Mouse (Mus musculus): ENCODE data around the gene Gm9887. TPM values are rescaled to one million over a fixed set of nuclear protein-coding genes. Genes with fewer than 3 reads are reported as not detected.
A peak's percentile ranks its signal among the peaks of the same experiment; 100 is the strongest.

Gene Gm9887
- polyA plus RNA-seq, 1 experiment, result not detected

- Histone ChIP-seq H3K4me1 (ENCODE audit: control insufficient read depth, insufficient read depth, low read length) (no peaks in the 10 kb centered on the region; the same call in 1 of the 2 replicates), H3K4me3 (replicated peaks; ENCODE audit: control insufficient read depth, low read depth, low read length) (no peak overlapping the region), H3K27ac (ENCODE audit: control insufficient read depth, insufficient read depth, low read depth, low read length, poor library complexity) (no peak overlapping the region)
- TF ChIP-seq POLR2A (IDR thresholded peaks at IDR 0.05; ENCODE audit: borderline replicate concordance, control insufficient read depth, low read depth, low read length) (no peak), CTCF (IDR thresholded peaks at IDR 0.05; ENCODE audit: control insufficient read depth, insufficient read depth, low read length) (0 out of 2 replicates have a peak, but pooled peaks have one; percentile 6)
- 8% methylated on average over 5 of the region's 5 CpGs for WGBS
Measured at GRCm38 (mm10) chr12:69360655-69360996, 11.6 kb downstream of the Gm9887 start.

- TF ChIP-seq CTCF (IDR thresholded peaks at IDR 0.05; ENCODE audit: control insufficient read depth, insufficient read depth, low read length), result no peak
- no peak for TF ChIP-seq POLR2A (IDR thresholded peaks at IDR 0.05; ENCODE audit: borderline replicate concordance, control insufficient read depth, low read depth, low read length)
- 6% methylated on average over 13 of the region's 13 CpGs for WGBS
- Histone ChIP-seq H3K4me1 (ENCODE audit: control insufficient read depth, insufficient read depth, low read length) (no peaks in the 10 kb centered on the region; the same call in 1 of the 2 replicates), H3K27ac (ENCODE audit: control insufficient read depth, insufficient read depth, low read depth, low read length, poor library complexity) (no peak overlapping the region), H3K4me3 (replicated peaks; ENCODE audit: control insufficient read depth, low read depth, low read length) (peak overlapping the region; percentile 80)
Measured at GRCm38 (mm10) chr12:69357300-69357646, 15.0 kb downstream of the Gm9887 start.

GRCm38 (mm10) chr12:69356546-69357299 lies 15.5 kb downstream of the Gm9887 start, which contains the start of gene Nemf:
Nemf (minus strand) TSS chr12:69357165.
- WGBS, result under 1% methylated on average over 47 of the region's 50 CpGs
- peak; percentile 95 for TF ChIP-seq POLR2A (IDR thresholded peaks at IDR 0.05; ENCODE audit: borderline replicate concordance, control insufficient read depth, low read depth, low read length)
- TF ChIP-seq CTCF (IDR thresholded peaks at IDR 0.05; ENCODE audit: control insufficient read depth, insufficient read depth, low read length), result 0 out of 2 replicates have a peak, but pooled peaks have one; percentile 5

DNA sequence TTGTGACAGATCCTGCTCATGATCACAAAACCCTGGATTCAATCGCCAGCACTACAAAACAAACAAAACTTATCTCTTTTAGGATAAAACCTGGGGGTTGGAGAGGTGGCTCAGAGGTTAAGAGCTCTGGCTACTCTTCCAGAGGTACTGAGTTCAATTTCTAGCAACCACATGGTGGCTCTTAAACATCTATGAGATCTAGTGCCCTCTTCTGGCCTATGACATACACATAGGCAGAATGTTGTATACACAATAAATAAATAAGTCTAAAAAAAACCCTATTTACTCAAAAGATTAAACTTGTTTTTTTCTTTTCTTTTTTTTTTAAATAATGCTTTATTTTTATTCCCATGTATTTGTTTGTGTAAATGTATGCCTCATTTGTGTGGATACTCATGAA lies 20.6 kb downstream of the Gm9887 start:
- TF ChIP-seq POLR2A (IDR thresholded peaks at IDR 0.05; ENCODE audit: borderline replicate concordance, control insufficient read depth, low read depth, low read length) (no peak), CTCF (IDR thresholded peaks at IDR 0.05; ENCODE audit: control insufficient read depth, insufficient read depth, low read length) (no peak)
- Histone ChIP-seq H3K27ac (ENCODE audit: control insufficient read depth, insufficient read depth, low read depth, low read length, poor library complexity) (no peak overlapping the region), H3K4me3 (replicated peaks; ENCODE audit: control insufficient read depth, low read depth, low read length) (no peak overlapping the region), H3K4me1 (ENCODE audit: control insufficient read depth, insufficient read depth, low read length) (no peaks in the 10 kb centered on the region; the same call in 1 of the 2 replicates)
- 93% methylated on average over 1 of the region's 1 CpGs for WGBS

More at GRCm38 (mm10) chr12:69356546-69357299, 15.5 kb downstream of the Gm9887 start, which contains the start of gene Nemf:
- Histone ChIP-seq H3K4me1 (ENCODE audit: control insufficient read depth, insufficient read depth, low read length) (no peaks in the 10 kb centered on the region; the same call in 1 of the 2 replicates), H3K27ac (ENCODE audit: control insufficient read depth, insufficient read depth, low read depth, low read length, poor library complexity) (peak within 1 kb of the TSS; percentile 62), H3K4me3 (replicated peaks; ENCODE audit: control insufficient read depth, low read depth, low read length) (peak within 1 kb of the TSS; percentile 80)

DNA sequence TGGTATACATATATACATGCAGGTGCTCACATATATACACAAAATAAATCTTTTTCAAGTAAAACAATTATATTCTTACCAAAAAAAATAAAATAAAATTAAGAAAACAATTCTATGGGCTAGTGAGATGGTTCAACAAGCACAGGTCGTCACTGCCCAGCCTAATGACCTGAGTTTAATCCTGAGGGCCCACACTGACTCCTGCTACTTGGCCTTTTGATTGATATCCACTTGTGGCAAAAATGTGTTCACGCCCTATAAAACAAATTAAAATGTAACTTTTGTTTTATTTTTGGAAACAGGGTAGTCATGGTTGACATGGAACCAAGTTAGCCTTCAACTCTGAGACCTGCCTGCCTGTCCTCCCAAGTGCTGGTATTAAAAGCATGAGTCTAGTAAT lies 22.3 kb downstream of the Gm9887 start:
- no peak overlapping the region for H3K4me3 ChIP-seq (replicated peaks; ENCODE audit: control insufficient read depth, low read depth, low read length)
- TF ChIP-seq POLR2A (IDR thresholded peaks at IDR 0.05; ENCODE audit: borderline replicate concordance, control insufficient read depth, low read depth, low read length) (no peak), CTCF (IDR thresholded peaks at IDR 0.05; ENCODE audit: control insufficient read depth, insufficient read depth, low read length) (no peak)
- no peaks in the 10 kb centered on the region for H3K4me1 ChIP-seq (ENCODE audit: control insufficient read depth, insufficient read depth, low read length)
- no peak overlapping the region for H3K27ac ChIP-seq (ENCODE audit: control insufficient read depth, insufficient read depth, low read depth, low read length, poor library complexity)
- 83% methylated on average over 2 of the region's 2 CpGs for WGBS

GRCm38 (mm10) chr12:69333547-69333946 lies 38.7 kb downstream of the Gm9887 start:
- WGBS, result 76% methylated on average over 2 of the region's 2 CpGs
- TF ChIP-seq CTCF (IDR thresholded peaks at IDR 0.05; ENCODE audit: control insufficient read depth, insufficient read depth, low read length) (no peak), POLR2A (IDR thresholded peaks at IDR 0.05; ENCODE audit: borderline replicate concordance, control insufficient read depth, low read depth, low read length) (no peak)
- Histone ChIP-seq H3K27ac (ENCODE audit: control insufficient read depth, insufficient read depth, low read depth, low read length, poor library complexity) (no peak overlapping the region; the same call in 1 of the 2 replicates), H3K4me3 (replicated peaks; ENCODE audit: control insufficient read depth, low read depth, low read length) (no peak overlapping the region), H3K4me1 (ENCODE audit: control insufficient read depth, insufficient read depth, low read length) (no peaks in the 10 kb centered on the region; the same call in 1 of the 2 replicates)

DNA sequence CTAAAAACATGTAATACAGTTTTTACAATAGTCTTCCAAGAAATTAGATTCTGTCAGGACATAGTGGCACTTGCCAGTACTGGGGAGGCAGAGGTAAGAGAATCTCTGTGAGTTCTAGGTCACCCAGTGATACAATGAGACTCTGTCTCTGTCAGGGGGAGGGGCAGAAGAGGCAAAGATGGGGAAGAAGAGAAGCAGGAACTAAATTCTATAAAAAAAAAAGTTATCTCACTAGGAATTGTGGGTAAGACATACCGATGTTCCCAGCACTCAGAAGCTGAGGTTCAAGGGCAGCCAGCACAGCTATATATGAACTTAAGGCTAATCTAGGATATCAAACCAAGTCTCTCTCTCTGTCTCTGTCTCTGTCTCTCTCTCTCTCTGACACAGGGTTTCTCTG lies 40.1 kb downstream of the Gm9887 start:
- Histone ChIP-seq H3K4me3 (replicated peaks; ENCODE audit: control insufficient read depth, low read depth, low read length) (no peak overlapping the region), H3K4me1 (ENCODE audit: control insufficient read depth, insufficient read depth, low read length) (no peaks in the 10 kb centered on the region; the same call in 1 of the 2 replicates), H3K27ac (ENCODE audit: control insufficient read depth, insufficient read depth, low read depth, low read length, poor library complexity) (peak overlapping the region; percentile 62)
- 14% methylated on average over 1 of the region's 1 CpGs for WGBS
- TF ChIP-seq POLR2A (IDR thresholded peaks at IDR 0.05; ENCODE audit: borderline replicate concordance, control insufficient read depth, low read depth, low read length) (no peak), CTCF (IDR thresholded peaks at IDR 0.05; ENCODE audit: control insufficient read depth, insufficient read depth, low read length) (no peak)

DNA sequence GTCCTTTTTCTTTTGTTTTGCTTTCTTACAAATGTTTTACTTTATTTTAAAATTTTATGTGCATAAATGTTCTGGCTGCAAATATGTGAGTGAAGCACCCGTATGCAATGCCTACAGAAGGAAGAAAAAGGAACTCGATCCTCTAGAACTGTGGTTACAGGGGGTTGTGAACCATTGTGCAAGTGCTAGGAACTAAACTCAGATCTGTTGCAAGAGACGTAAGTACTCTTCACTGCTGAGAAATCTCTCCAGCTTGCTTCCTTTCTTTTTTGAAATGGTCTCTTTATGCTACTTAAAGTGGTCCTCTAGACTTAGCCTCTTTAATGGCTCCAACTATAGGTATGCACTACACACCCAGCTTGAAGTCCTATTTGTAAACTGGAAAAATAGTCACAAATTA lies 41.1 kb downstream of the Gm9887 start:
- TF ChIP-seq POLR2A (IDR thresholded peaks at IDR 0.05; ENCODE audit: borderline replicate concordance, control insufficient read depth, low read depth, low read length) (no peak), CTCF (IDR thresholded peaks at IDR 0.05; ENCODE audit: control insufficient read depth, insufficient read depth, low read length) (no peak)
- WGBS, result 43% methylated on average over 3 of the region's 3 CpGs
- H3K27ac ChIP-seq (ENCODE audit: control insufficient read depth, insufficient read depth, low read depth, low read length, poor library complexity), result no peak overlapping the region

More for the DNA sequence above, 41.1 kb downstream of the Gm9887 start:
- no peak overlapping the region for H3K4me3 ChIP-seq (replicated peaks; ENCODE audit: control insufficient read depth, low read depth, low read length)
- no peaks in the 10 kb centered on the region; the same call in 1 of the 2 replicates for H3K4me1 ChIP-seq (ENCODE audit: control insufficient read depth, insufficient read depth, low read length)

Other genes starting within 250 kb of the Gm9887 start
- gene Rps29, start 213.3 kb downstream of the Gm9887 start, polyA plus RNA-seq (2011; ENCODE audit: insufficient read depth, insufficient read length, low replicate concordance, missing spikeins), result 1,025 and 1,436 TPM in 2 replicates
- 14.2 and 17.3 TPM in 2 replicates for gene Lrr1, start 203.6 kb downstream of the Gm9887 start, polyA plus RNA-seq (2011; ENCODE audit: insufficient read depth, insufficient read length, low replicate concordance, missing spikeins)
- 622 and 901 TPM in 2 replicates for gene Rpl36al, start 188.4 kb downstream of the Gm9887 start, polyA plus RNA-seq (2011; ENCODE audit: insufficient read depth, insufficient read length, low replicate concordance, missing spikeins)
- 7.5 and 13.2 TPM in 2 replicates for gene Mgat2, start 188.3 kb downstream of the Gm9887 start, polyA plus RNA-seq (2011; ENCODE audit: insufficient read depth, insufficient read length, low replicate concordance, missing spikeins)
- gene Gm49383, start 175.4 kb downstream of the Gm9887 start, polyA plus RNA-seq (2011; ENCODE audit: insufficient read depth, insufficient read length, low replicate concordance, missing spikeins), result 3.0 TPM in 1 of 2 replicates, not detected in the other
- gene Dnaaf2, start 174.0 kb downstream of the Gm9887 start, polyA plus RNA-seq (2011; ENCODE audit: insufficient read depth, insufficient read length, low replicate concordance, missing spikeins), result 2.1 and 3.1 TPM in 2 replicates
- 22.6 and 26.6 TPM in 2 replicates for gene Gm49384, start 168.2 kb downstream of the Gm9887 start, polyA plus RNA-seq (2011; ENCODE audit: insufficient read depth, insufficient read length, low replicate concordance, missing spikeins)
- 9.1 and 16.1 TPM in 2 replicates for gene Pole2, start 144.3 kb downstream of the Gm9887 start, polyA plus RNA-seq (2011; ENCODE audit: insufficient read depth, insufficient read length, low replicate concordance, missing spikeins)
- gene Klhdc1, start 131.3 kb downstream of the Gm9887 start, polyA plus RNA-seq (2011; ENCODE audit: insufficient read depth, insufficient read length, low replicate concordance, missing spikeins), result 1.9 TPM in 1 of 2 replicates, not detected in the other
- 26.7 and 27.7 TPM in 2 replicates for gene Klhdc2, start 75.8 kb downstream of the Gm9887 start, polyA plus RNA-seq (2011; ENCODE audit: insufficient read depth, insufficient read length, low replicate concordance, missing spikeins)
- 28.9 and 43.5 TPM in 2 replicates for gene Nemf, start 15.3 kb downstream of the Gm9887 start, polyA plus RNA-seq (2011; ENCODE audit: insufficient read depth, insufficient read length, low replicate concordance, missing spikeins)
- gene Arf6, start 308 bp downstream of the Gm9887 start, polyA plus RNA-seq (2011; ENCODE audit: insufficient read depth, insufficient read length, low replicate concordance, missing spikeins), result 48.1 and 48.4 TPM in 2 replicates
- gene Vcpkmt, start 210.6 kb upstream of the Gm9887 start, polyA plus RNA-seq (2011; ENCODE audit: insufficient read depth, insufficient read length, low replicate concordance, missing spikeins), result 1.6 and 3.0 TPM in 2 replicates